Mouse (Mus musculus) lung, postnatal 10 days (tissue): Measurements from ENCODE around the gene Tbc1d21.
A peak's percentile ranks its signal among the peaks of the same experiment; 100 is the strongest.

ENCODE experiments used
- DNase-seq: peaks from one replicate; pipeline ENCODE4 v3.0.0; 2021

Tbc1d21 gene

DNA sequence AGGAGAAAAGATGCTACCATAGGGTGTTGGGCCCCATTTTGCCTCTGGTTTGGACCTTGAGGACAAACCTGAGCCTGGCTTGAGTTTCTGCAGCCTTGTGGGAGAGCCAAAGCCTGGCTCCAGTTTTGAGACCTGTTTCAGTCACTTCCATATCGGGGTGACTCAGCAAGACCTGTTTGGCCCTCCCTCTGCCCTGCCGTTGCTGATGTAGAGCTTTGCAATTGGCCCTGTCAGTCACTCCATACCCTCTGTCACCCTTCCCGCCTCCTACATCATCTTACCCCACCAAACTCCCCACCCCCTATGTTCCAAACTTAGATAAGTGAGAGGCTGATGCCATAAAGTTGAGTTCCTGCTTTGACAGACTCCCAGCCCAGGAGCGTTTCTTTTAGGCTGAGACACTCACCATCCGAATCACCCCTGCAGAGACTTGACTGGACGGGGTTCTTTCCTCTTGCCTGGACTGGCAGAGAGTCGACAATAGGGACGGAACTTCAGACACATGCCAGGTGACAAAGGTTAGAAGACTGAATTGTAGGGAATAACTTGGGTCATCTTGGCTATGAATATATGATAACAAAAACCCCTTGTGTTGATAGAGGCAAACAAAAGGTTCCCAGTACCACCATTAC is 33.5 kb downstream of the Tbc1d21 start:
- DNase-seq, result no peak

DNA sequence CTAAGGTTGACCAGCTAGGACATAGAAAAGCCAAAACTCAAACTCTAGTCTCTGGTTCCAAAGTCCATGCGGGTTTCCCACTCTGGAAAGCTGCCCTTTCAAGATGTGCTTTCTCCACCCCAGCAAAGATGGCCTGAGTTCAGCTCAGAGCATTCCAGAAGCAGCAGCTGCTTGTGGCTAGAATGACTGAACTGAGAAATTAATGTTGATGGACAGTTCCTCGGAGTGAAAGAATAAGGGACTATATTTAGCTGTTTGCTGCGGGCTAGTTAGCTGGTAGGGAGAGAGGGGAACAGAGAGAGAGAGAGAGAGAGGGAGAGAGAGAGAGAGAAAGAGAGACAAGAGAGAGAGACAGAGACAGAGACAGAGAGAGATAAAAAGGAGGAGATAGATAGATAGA is 39.0 kb downstream of the Tbc1d21 start:
- peak; percentile 11 for DNase-seq

- peak; percentile 62 for DNase-seq
Measured at GRCm38 (mm10) chr9:58330293-58330692, 40.0 kb downstream of the Tbc1d21 start.

GRCm38 (mm10) chr9:58327382-58327781 is 42.9 kb downstream of the Tbc1d21 start:
- DNase-seq, result no peak

- DNase-seq, result no peak
Measured at GRCm38 (mm10) chr9:58326477-58327180, 43.6 kb downstream of the Tbc1d21 start.

DNA sequence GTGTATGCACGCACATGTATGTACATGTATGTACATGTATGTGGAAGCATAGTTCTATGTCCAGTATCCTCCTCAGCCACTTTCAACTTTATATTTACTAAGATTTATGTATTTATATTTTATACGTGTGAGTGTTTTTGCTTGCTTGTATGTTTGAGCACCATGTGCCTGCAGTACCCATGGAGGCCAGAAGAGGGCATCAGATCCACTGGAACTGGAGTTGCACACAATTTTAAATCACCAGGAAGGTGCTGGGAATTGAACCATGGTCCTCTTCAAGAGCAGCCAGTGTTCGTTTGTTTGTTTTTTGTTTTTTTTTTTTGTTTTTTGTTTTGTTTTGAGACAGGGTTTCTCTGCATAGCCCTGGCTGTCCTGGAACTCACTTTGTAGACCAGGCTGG is 48.6 kb downstream of the Tbc1d21 start:
- DNase-seq, result no peak

DNA sequence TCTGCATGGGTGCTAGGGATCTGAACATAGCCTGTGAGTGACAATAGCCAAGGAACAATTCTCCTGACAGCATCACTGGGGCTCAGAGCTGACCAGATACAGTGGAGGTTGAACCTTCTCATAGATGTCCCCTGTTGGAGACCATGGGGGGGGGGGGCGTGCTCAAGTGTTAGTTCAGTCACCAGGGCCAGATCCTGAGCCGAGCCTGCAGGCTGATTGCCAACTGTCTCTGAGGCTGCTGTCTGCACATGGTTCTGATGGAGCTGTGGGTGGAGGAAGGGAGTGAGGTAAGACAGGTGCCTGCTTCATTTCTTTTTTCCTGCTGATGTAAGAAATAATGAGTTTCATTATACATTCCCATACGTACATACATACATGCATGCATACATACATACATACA is 51.9 kb downstream of the Tbc1d21 start:
- peak; percentile 16 for DNase-seq

GRCm38 (mm10) chr9:58317381-58317780 is 52.9 kb downstream of the Tbc1d21 start:
- no peak for DNase-seq

DNA sequence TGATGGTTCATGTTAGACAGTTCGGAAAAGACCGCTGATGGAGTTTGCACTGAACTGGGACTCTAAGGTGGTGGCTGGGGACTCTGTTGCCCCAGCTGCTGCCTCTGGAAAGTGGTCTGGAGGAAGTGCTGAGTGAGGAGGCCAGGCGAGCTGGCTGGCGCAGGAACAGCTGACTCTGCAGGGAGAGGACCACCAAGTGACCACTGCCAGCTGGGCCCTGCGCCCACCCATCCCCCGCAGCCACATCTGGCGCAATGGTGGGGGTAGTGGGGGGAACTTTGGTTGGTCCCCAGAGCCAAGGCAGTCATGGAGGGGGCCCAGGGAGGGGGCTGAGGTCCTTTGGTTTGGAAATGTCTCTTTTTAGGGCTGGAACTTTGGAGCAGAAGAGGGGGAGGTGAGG is 53.5 kb downstream of the Tbc1d21 start:
- peak; percentile 70 for DNase-seq

- no peak for DNase-seq
Measured at GRCm38 (mm10) chr9:58315850-58316249, 54.4 kb downstream of the Tbc1d21 start.

- peak; percentile 60 for DNase-seq
Measured at GRCm38 (mm10) chr9:58314682-58315360, 55.4 kb downstream of the Tbc1d21 start.

GRCm38 (mm10) chr9:58312944-58313359 is 57.3 kb downstream of the Tbc1d21 start, which contains the start of gene Loxl1:
Gene Loxl1 (minus strand): TSS chr9:58313186.
- peak; percentile 70 for DNase-seq

DNA sequence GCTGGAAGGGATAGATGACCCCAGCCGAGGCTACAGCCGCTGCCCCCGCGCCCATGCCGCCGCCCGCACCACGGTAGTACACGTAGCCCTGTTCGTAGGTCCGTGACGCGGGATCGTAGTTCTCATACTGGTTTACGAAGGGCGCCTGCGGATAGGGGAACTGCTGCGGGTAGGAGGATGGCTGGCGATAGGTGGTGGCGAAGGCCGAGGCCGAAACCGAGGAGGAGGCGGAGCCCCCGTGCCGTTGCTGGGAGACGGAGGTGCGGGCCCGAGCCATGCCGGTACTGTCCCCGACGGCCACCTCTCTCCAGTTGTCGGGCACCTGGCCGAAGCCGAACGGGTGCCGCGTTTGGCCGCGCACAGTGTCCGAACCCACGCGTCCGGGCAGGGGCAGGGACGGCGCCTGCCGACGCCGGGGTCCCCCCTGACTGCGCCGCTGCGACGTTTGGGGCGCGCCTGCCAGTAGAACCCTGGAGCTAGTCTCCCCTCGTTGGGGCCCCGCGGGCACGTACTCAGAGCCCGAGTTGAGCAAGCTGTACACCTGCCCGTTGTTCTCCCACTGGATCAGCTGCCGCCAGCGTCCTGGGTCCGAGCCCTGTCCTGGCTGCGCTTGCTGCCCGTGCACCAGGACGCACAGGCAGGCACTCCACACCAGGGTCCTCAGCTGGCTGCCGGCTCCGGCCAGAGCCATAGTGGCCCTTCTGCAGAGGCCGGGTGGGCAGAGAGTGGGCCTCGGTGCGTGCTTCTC is 57.9 kb downstream of the Tbc1d21 start:
- DNase-seq, result peak; percentile 71

DNA sequence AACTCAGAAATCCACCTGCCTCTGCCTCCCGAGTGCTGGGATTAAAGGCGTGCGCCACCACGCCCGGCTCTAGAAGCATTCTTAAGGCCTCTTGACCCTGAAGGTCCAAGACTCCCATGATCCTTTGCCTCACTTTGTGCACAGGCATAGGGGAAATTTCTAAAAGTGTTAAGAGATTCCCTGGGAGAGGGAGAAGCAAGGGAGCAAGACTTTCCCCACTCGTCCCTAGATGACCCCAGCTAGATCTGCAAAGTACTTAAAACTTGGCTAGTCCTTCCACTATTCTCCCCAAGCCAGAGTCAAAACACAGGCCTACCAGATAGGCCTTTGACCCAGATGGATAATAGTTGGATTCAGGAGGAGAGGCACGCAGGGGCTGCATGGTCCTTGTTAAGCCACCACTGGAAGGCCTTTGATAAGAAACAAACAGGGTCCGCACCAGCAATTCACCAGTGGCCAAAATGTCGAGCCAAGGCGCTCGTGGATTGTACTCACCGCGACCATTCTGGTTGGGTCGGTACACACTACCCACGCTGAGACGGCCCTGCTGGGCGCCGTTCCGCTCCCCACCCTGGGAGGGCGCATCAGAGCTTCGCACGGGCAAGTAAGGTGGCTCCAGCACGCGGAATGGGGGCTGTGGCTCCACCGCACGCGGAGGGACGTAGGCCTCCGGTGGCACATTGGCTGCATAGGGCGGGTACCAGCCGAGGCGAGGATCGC is 58.9 kb downstream of the Tbc1d21 start:
- DNase-seq, result peak; percentile 64

DNA sequence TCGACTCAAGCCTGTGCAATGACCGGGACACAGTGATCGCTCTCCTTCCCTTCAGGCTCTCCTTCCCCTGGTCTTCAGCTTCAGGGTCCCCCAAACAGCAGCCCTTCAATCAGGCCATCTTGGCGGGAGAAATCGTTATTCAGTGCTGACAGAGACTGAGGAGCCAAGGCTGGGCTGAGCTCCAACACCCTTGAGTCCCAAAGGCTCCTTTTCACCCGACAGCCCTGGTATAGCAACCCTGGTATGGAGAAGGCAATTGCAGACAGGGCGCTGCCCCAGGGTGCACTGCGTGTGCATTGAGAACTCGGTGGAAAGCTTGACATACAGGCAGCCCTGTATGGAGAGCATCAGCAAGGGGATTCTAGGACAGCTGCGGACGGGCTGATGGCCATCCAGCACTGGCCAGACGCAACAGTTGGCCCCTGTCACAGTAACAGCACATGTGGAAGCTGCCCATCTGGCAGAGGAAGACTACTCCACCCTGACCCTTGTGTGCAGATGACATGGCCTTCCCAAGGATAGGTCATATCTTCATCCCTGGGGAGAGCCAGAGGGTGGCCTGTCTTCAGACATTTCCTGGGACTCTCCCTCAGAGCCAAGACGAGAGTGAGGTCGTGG is 60.1 kb downstream of the Tbc1d21 start:
- peak; percentile 72 for DNase-seq
